Mouse (Mus musculus) hindbrain, embryonic 15.5 days (tissue): Measurements from ENCODE around the gene Trappc10. TPM values are rescaled to one million over a fixed set of nuclear protein-coding genes. Genes with fewer than 3 reads are reported as not detected.

Source experiments
- ATAC-seq: fragments of 200-750 bp; cut with Nextera tagmentation; 2 replicates; pipeline ENCODE4 v1.8.0; 2017; ENCODE audit warnings: low read depth, moderate number of reproducible peaks, moderate TSS enrichment; ENCODE audit not compliant: low FRiP score
- H3K27ac ChIP-seq: fragments of 300-500 bp; sonication (generic); replicated peaks from 2 replicates; pipeline ENCODE4 v1.5.1; 2015; ENCODE audit warnings: mild to moderate bottlenecking, inconsistent platforms
- H3K27me3 ChIP-seq: fragments of 300-500 bp; sonication (generic); 2 replicates; pipeline ENCODE4 v1.6.1; 2015; ENCODE audit warnings: control low read depth, inconsistent platforms
- H3K36me3 ChIP-seq: fragments of 300-500 bp; sonication (generic); 2 replicates; pipeline ENCODE4 v1.6.1; 2015; ENCODE audit warnings: control low read depth, inconsistent platforms
- H3K4me1 ChIP-seq: fragments of 300-500 bp; sonication (generic); replicated peaks from 2 replicates; pipeline ENCODE4 v1.6.1; 2015; ENCODE audit warnings: control low read depth, inconsistent platforms
- H3K4me2 ChIP-seq: fragments of 300-500 bp; sonication (generic); 2 replicates; pipeline ENCODE4 v1.6.1; 2015; ENCODE audit warnings: moderate library complexity, mild to moderate bottlenecking, inconsistent platforms
- H3K4me3 ChIP-seq: fragments of 300-500 bp; sonication (generic); 2 replicates; pipeline ENCODE4 v1.5.1; 2015; ENCODE audit warnings: mild to moderate bottlenecking, inconsistent platforms
- H3K9ac ChIP-seq: fragments of 300-500 bp; sonication (generic); 2 replicates; pipeline ENCODE4 v1.6.1; 2015; ENCODE audit warnings: inconsistent platforms
- H3K9me3 ChIP-seq: fragments of 300-500 bp; sonication (generic); 2 replicates; pipeline ENCODE4 v1.6.1; 2016; ENCODE audit warnings: control low read depth, inconsistent platforms
- WGBS: fragments of 180-500 bp; shearing (Covaris S2); methylation state at CpG from one replicate; pipeline ENCODE4 v1.1.7; 2015; 5-methylcytosine and 5-hydroxymethylcytosine counted together
- polyA plus RNA-seq: library from polyadenylated mRNA; unstranded; fragments of >200 nt; fragmentation: Nextera tagmentation; extraction: Ambion mirVana; gene quantifications from 2 replicates; pipeline ENCODE4 v1.2.1, GENCODE M21; 2015

Trappc10 gene
- polyA plus RNA-seq = 27.5 and 29.4 TPM in 2 replicates

GRCm38 (mm10) chr10:78244438-78245224, at the start of gene Trappc10:
Gene Trappc10, minus strand, starts transcription at chr10:78244641.
- under 1% methylated on average over 68 of the region's 74 CpGs for WGBS
- peak within 1 kb of the TSS; percentile 70 for H3K4me3 ChIP-seq
- H3K4me1 ChIP-seq = peaks cover 19% of the 10 kb centered on the region
- H3K9ac ChIP-seq = peak within 1 kb of the TSS; percentile 68
- peak within 1 kb of the TSS; percentile 90 for H3K27ac ChIP-seq
- no peaks in the 10 kb centered on the region for H3K27me3 ChIP-seq
- peak within 1 kb of the TSS; percentile 86 for H3K4me2 ChIP-seq
- ATAC-seq = peak; percentile 95
- H3K9me3 ChIP-seq = no peaks in the 10 kb centered on the region
- no peaks in the 10 kb centered on the region for H3K36me3 ChIP-seq

- 88% methylated on average over 1 of the region's 1 CpGs for WGBS
Observed at GRCm38 (mm10) chr10:78293576-78293975, 49.1 kb upstream of the Trappc10 start.

GRCm38 (mm10) chr10:78292381-78292780, 47.9 kb upstream of the Trappc10 start:
- 81% methylated on average over 5 of the region's 5 CpGs for WGBS

More at GRCm38 (mm10) chr10:78293576-78293975, 49.1 kb upstream of the Trappc10 start:
- H3K9me3 ChIP-seq = no peaks in the 10 kb centered on the region
- no peak overlapping the region for H3K4me3 ChIP-seq
- no peak overlapping the region for H3K9ac ChIP-seq
- H3K4me1 ChIP-seq = peaks cover 10% of the 10 kb centered on the region
- H3K27me3 ChIP-seq = no peaks in the 10 kb centered on the region
- no peak overlapping the region for H3K27ac ChIP-seq
- ATAC-seq = no peak
- no peak overlapping the region for H3K4me2 ChIP-seq
- H3K36me3 ChIP-seq = no peaks in the 10 kb centered on the region; the same call in 1 of the 2 replicates

GRCm38 (mm10) chr10:78290730-78291535, 46.5 kb upstream of the Trappc10 start:
- Histone ChIP-seq H3K27me3 (no peaks in the 10 kb centered on the region), H3K27ac (no peak overlapping the region), H3K4me3 (no peak overlapping the region), H3K4me2 (no peak overlapping the region), H3K4me1 (no peaks in the 10 kb centered on the region), H3K9ac (no peak overlapping the region), H3K9me3 (no peaks in the 10 kb centered on the region), H3K36me3 (peaks cover 17% of the 10 kb centered on the region)
- WGBS = 87% methylated on average over 8 of the region's 8 CpGs
- ATAC-seq = no peak

More at GRCm38 (mm10) chr10:78292381-78292780, 47.9 kb upstream of the Trappc10 start:
- no peak for ATAC-seq
- peaks cover 4% of the 10 kb centered on the region for H3K36me3 ChIP-seq
- no peak overlapping the region for H3K4me3 ChIP-seq
- H3K4me1 ChIP-seq = no peaks in the 10 kb centered on the region
- H3K9me3 ChIP-seq = no peaks in the 10 kb centered on the region
- no peaks in the 10 kb centered on the region for H3K27me3 ChIP-seq
- H3K27ac ChIP-seq = no peak overlapping the region
- no peak overlapping the region for H3K4me2 ChIP-seq
- no peak overlapping the region for H3K9ac ChIP-seq

GRCm38 (mm10) chr10:78288896-78289295, 44.5 kb upstream of the Trappc10 start:
- no peak for ATAC-seq
- WGBS = 79% methylated on average over 4 of the region's 4 CpGs
- H3K27me3 ChIP-seq = no peaks in the 10 kb centered on the region

GRCm38 (mm10) chr10:78288135-78288534, 43.7 kb upstream of the Trappc10 start:
- H3K36me3 ChIP-seq = peaks cover 27% of the 10 kb centered on the region
- no peaks in the 10 kb centered on the region for H3K27me3 ChIP-seq
- H3K4me1 ChIP-seq = no peaks in the 10 kb centered on the region
- ATAC-seq = no peak
- WGBS = 81% methylated on average over 5 of the region's 5 CpGs
- H3K4me2 ChIP-seq = no peak overlapping the region
- H3K27ac ChIP-seq = no peak overlapping the region
- no peak overlapping the region for H3K4me3 ChIP-seq
- no peak overlapping the region for H3K9ac ChIP-seq
- no peaks in the 10 kb centered on the region for H3K9me3 ChIP-seq

More at GRCm38 (mm10) chr10:78288896-78289295, 44.5 kb upstream of the Trappc10 start:
- Histone ChIP-seq H3K4me3 (no peak overlapping the region), H3K9me3 (no peaks in the 10 kb centered on the region), H3K36me3 (peaks cover 20% of the 10 kb centered on the region), H3K4me1 (no peaks in the 10 kb centered on the region), H3K4me2 (no peak overlapping the region), H3K9ac (no peak overlapping the region), H3K27ac (no peak overlapping the region)

GRCm38 (mm10) chr10:78287465-78288132, 43.2 kb upstream of the Trappc10 start:
- no peak overlapping the region for H3K9ac ChIP-seq
- no peak overlapping the region for H3K4me3 ChIP-seq
- no peaks in the 10 kb centered on the region for H3K9me3 ChIP-seq
- H3K4me2 ChIP-seq = no peak overlapping the region
- H3K27ac ChIP-seq = no peak overlapping the region
- no peaks in the 10 kb centered on the region for H3K27me3 ChIP-seq
- no peaks in the 10 kb centered on the region for H3K4me1 ChIP-seq
- peaks cover 29% of the 10 kb centered on the region for H3K36me3 ChIP-seq
- 95% methylated on average over 22 of the region's 22 CpGs for WGBS
- ATAC-seq = no peak

- Histone ChIP-seq H3K9ac (no peak overlapping the region), H3K4me3 (no peak overlapping the region), H3K4me1 (no peaks in the 10 kb centered on the region), H3K4me2 (no peak overlapping the region), H3K36me3 (peaks cover 34% of the 10 kb centered on the region), H3K27ac (no peak overlapping the region), H3K27me3 (no peaks in the 10 kb centered on the region), H3K9me3 (no peaks in the 10 kb centered on the region)
- ATAC-seq = no peak
- WGBS = 82% methylated on average over 4 of the region's 4 CpGs
Observed at GRCm38 (mm10) chr10:78285959-78286358, 41.5 kb upstream of the Trappc10 start.

GRCm38 (mm10) chr10:78285409-78285808, 41.0 kb upstream of the Trappc10 start:
- H3K27ac ChIP-seq = no peak overlapping the region
- no peak overlapping the region for H3K9ac ChIP-seq
- ATAC-seq = no peak
- H3K4me2 ChIP-seq = no peak overlapping the region
- no peaks in the 10 kb centered on the region for H3K4me1 ChIP-seq
- H3K4me3 ChIP-seq = no peak overlapping the region
- 91% methylated on average over 6 of the region's 6 CpGs for WGBS
- H3K27me3 ChIP-seq = no peaks in the 10 kb centered on the region
- H3K9me3 ChIP-seq = no peaks in the 10 kb centered on the region
- peaks cover 38% of the 10 kb centered on the region for H3K36me3 ChIP-seq

- H3K9me3 ChIP-seq = no peaks in the 10 kb centered on the region
- H3K36me3 ChIP-seq = peaks cover 43% of the 10 kb centered on the region
- H3K4me3 ChIP-seq = no peak overlapping the region
- no peaks in the 10 kb centered on the region for H3K27me3 ChIP-seq
- WGBS = 90% methylated on average over 12 of the region's 12 CpGs
- no peak for ATAC-seq
- H3K4me2 ChIP-seq = no peak overlapping the region
- H3K27ac ChIP-seq = no peak overlapping the region
- no peak overlapping the region for H3K9ac ChIP-seq
- no peaks in the 10 kb centered on the region for H3K4me1 ChIP-seq
Observed at GRCm38 (mm10) chr10:78284812-78285211, 40.4 kb upstream of the Trappc10 start.

- H3K4me1 ChIP-seq = no peaks in the 10 kb centered on the region
Observed at GRCm38 (mm10) chr10:78282411-78282810, 38.0 kb upstream of the Trappc10 start.

More at GRCm38 (mm10) chr10:78282411-78282810, 38.0 kb upstream of the Trappc10 start:
- no peaks in the 10 kb centered on the region for H3K27me3 ChIP-seq
- no peak overlapping the region for H3K4me2 ChIP-seq
- no peak overlapping the region for H3K4me3 ChIP-seq
- no peaks in the 10 kb centered on the region for H3K9me3 ChIP-seq
- H3K36me3 ChIP-seq = peaks cover 47% of the 10 kb centered on the region
- no peak overlapping the region for H3K27ac ChIP-seq
- ATAC-seq = no peak
- no peak overlapping the region for H3K9ac ChIP-seq
- 93% methylated on average over 4 of the region's 4 CpGs for WGBS
